8 mouse cellular contexts compared by ENCODE assay signal in genomic region chr11:102406900-102407833, GRCm38 (mm10). TPM values are rescaled to one million over a fixed set of nuclear protein-coding genes. Genes with fewer than 3 reads are reported as not detected.
DNase-seq lines count a peak whose midpoint lies in the region; ATAC-seq and TF ChIP-seq lines count a peak whose summit lies in the region.

No protein-coding gene starts in this region.

- H3K4me3 ChIP-seq in cortical plate, adult 2 months (ENCODE audit: insufficient read depth, low read length) = peak overlapping the region; percentile 76

- no peak for TF ChIP-seq CTCF in cortical plate, adult 2 months (IDR thresholded peaks at IDR 0.05; ENCODE audit: extremely low read depth, insufficient read depth, low read length)

- TF ChIP-seq POLR2A in cortical plate, adult 2 months (IDR thresholded peaks at IDR 0.05; ENCODE audit: extremely low read depth, insufficient read depth, low read length) = 0 out of 2 replicates have a peak, but pooled peaks have one; percentile 27

- peak; percentile 95 to 97 for DNase-seq in adrenal gland, adult (ENCODE audit: inconsistent age in 2 of 2, low spot score in 1 of 2)
- DNase-seq in gastrocnemius, adult 8-10 months (ENCODE audit: low spot score in 2 of 2) = peak; percentile 81 to 90
- peak; percentile 93 for DNase-seq in induced T-regulatory cell, adult 2 months (ENCODE audit: low read depth)
- peak; percentile 85 to 89 for DNase-seq in left cerebral cortex, postnatal 14 days (ENCODE audit: low spot score in 2 of 2)
- DNase-seq in right cerebral cortex, postnatal 10 days (ENCODE audit: low spot score in 2 of 2) = peak; percentile 93
- DNase-seq in urinary bladder, postnatal 14 days (ENCODE audit: low spot score) = peak; percentile 93

- intact Hi-C loops in left cerebral cortex, postnatal 14 days (cut with DNase I) = loop anchor here (5.0 kb wide), 1 partner anchor 110 kb away; the partner anchor contains the start of gene Atxn7l3

- ATAC-seq in megakaryocyte progenitor cell, adult 5-6 weeks (replicated peaks; ENCODE audit: poor library complexity) = peak; percentile 65

- peak overlapping the region; percentile 74 for H3K27ac ChIP-seq in cortical plate, adult 2 months (ENCODE audit: insufficient read depth, low read length)

- 0 out of 2 replicates have a peak, but pooled peaks cover 2% of the 10 kb centered on the region for H3K4me1 ChIP-seq in cortical plate, adult 2 months (ENCODE audit: control insufficient read depth, insufficient read depth, low read length)

RNA-seq across cellular contexts. Expression of gene Slc25a39, which starts 0.6 kb away (rescaled TPM):
- polyA plus RNA-seq in cortical plate, adult 2 months (2012; rRNA removed) = 85.9 and 88.4 TPM in 2 replicates
- 10 to 100 TPM; 61.2 to 72.2 (median 66.7) TPM for total RNA-seq in gastrocnemius, adult 8-10 months (2022)
- total RNA-seq in left cerebral cortex, postnatal 14 days (2021) = 10 to 100 TPM; 71.0 to 71.3 TPM
- 95.5 and 124 TPM in 2 replicates for total RNA-seq in megakaryocyte progenitor cell, adult 5-6 weeks (2015)
- 48.7 and 52.7 TPM in 2 replicates for total RNA-seq in megakaryocyte progenitor cell, adult 5-6 weeks (2017)

RNA-seq across cellular contexts. Expression of gene Rundc3a, which starts 14.0 kb away (rescaled TPM):
- 511 and 558 TPM in 2 replicates for polyA plus RNA-seq in cortical plate, adult 2 months (2012; rRNA removed)
- under 1 TPM in 1 of 4 experiments, not detected in 3; 0.21 TPM for total RNA-seq in gastrocnemius, adult 8-10 months (2022)
- 100 to 1,000 TPM; 399 to 416 TPM for total RNA-seq in left cerebral cortex, postnatal 14 days (2021)
- not detected in 2 replicates for total RNA-seq in megakaryocyte progenitor cell, adult 5-6 weeks (2015)
- total RNA-seq in megakaryocyte progenitor cell, adult 5-6 weeks (2017) = not detected in 2 replicates

RNA-seq across cellular contexts. Expression of gene Grn, which starts 22.9 kb away (rescaled TPM):
- 64.6 and 67.2 TPM in 2 replicates for polyA plus RNA-seq in cortical plate, adult 2 months (2012; rRNA removed)
- total RNA-seq in gastrocnemius, adult 8-10 months (2022) = 10 to 100 TPM; 12.2 to 21.8 (median 17.0) TPM
- total RNA-seq in left cerebral cortex, postnatal 14 days (2021) = 10 to 100 TPM; 74.3 to 78.5 TPM
- total RNA-seq in megakaryocyte progenitor cell, adult 5-6 weeks (2015) = 119 and 136 TPM in 2 replicates
- total RNA-seq in megakaryocyte progenitor cell, adult 5-6 weeks (2017) = 44.0 and 45.4 TPM in 2 replicates

RNA-seq across cellular contexts. Expression of gene Fam171a2, which starts 40.3 kb away (rescaled TPM):
- polyA plus RNA-seq in cortical plate, adult 2 months (2012; rRNA removed) = 77.9 and 78.3 TPM in 2 replicates
- 1 to 10 TPM in 3 of 4 experiments, under 1 TPM in 1; 0.97 to 1.5 (median 1.2) TPM for total RNA-seq in gastrocnemius, adult 8-10 months (2022)
- 100 to 1,000 TPM in 1 of 2 experiments, 10 to 100 TPM in 1; 97.3 to 111 TPM for total RNA-seq in left cerebral cortex, postnatal 14 days (2021)
- 0.05 and 0.07 TPM in 2 replicates for total RNA-seq in megakaryocyte progenitor cell, adult 5-6 weeks (2015)
- total RNA-seq in megakaryocyte progenitor cell, adult 5-6 weeks (2017) = 0.04 and 0.24 TPM in 2 replicates

RNA-seq across cellular contexts. Expression of gene Slc4a1, which starts 41.2 kb away (rescaled TPM):
- 0.02 and 0.04 TPM in 2 replicates for polyA plus RNA-seq in cortical plate, adult 2 months (2012; rRNA removed)
- 1 to 10 TPM in 1 of 4 experiments, not detected in 3; 1.0 TPM for total RNA-seq in gastrocnemius, adult 8-10 months (2022)
- total RNA-seq in left cerebral cortex, postnatal 14 days (2021) = 1 to 10 TPM; 1.2 to 1.3 TPM
- 1.1 and 2.0 TPM in 2 replicates for total RNA-seq in megakaryocyte progenitor cell, adult 5-6 weeks (2015)
- 0.61 and 0.62 TPM in 2 replicates for total RNA-seq in megakaryocyte progenitor cell, adult 5-6 weeks (2017)

Comparison
In these comparisons a context has a peak if more than half of its experiments do, and no peak if none do; other contexts are left out.
1. Peak in every context shown above with its lines: DNase-seq, ATAC-seq, H3K4me3 ChIP-seq and H3K27ac ChIP-seq.
2. RNA of gene Rundc3a, which starts 14.0 kb away (total RNA-seq): 399 to 416 TPM in left cerebral cortex, postnatal 14 days; 0.21 TPM in gastrocnemius, adult 8-10 months and not detected in megakaryocyte progenitor cell, adult 5-6 weeks; every median in the first group is over 100 times any median in the second.